Mouse (Mus musculus): Measurements from ENCODE around the gene Prl8a9. TPM values are rescaled to one million over a fixed set of nuclear protein-coding genes. Genes with fewer than 3 reads are reported as not detected.

Gene Prl8a9
- polyA plus RNA-seq (2012; ENCODE audit: low replicate concordance) = not detected in 2 replicates

GRCm38 (mm10) chr13:27564506-27564905 is at the start of gene Prl8a9:
Gene Prl8a9 (minus strand): TSS chr13:27564606.

GRCm38 (mm10) chr13:27610482-27610881 is 46.1 kb upstream of the Prl8a9 start, which contains the start of gene Prl7b1:
Gene Prl7b1 (minus strand): TSS chr13:27610582.

DNA sequence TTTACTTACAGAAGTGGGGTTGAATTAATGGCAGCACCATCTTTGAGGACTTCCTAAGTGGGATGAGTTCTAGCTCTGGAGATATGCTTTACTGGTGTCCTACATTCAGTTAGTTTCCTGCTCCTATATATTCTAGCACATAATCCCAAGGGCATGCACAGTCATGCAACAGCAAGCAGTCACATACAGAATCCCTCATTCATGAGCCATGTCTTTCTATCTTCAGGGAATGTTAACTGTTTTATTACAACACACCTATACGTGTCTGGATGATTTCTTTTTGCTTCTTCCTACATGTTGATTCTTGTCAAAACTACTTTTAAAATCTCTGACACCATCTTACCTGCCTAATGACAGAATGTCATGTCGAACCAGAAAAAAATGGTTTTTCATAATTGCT is 17.7 kb upstream of the Prl8a9 start, which contains the start of gene Prl8a1:
Gene Prl8a1, minus strand, starts transcription at position 101 of the 400 bp plus-strand sequence.

GRCm38 (mm10) chr13:27513117-27513516 is 51.3 kb downstream of the Prl8a9 start, which contains the start of gene Prl8a8:
Gene Prl8a8 (minus strand): TSS chr13:27513217.

Other genes starting within 250 kb of the Prl8a9 start
- not detected in 2 replicates for gene Prl8a2, start 218.9 kb downstream of the Prl8a9 start, polyA plus RNA-seq (2012; ENCODE audit: low replicate concordance)
- gene Prl2b1, start 173.8 kb downstream of the Prl8a9 start, polyA plus RNA-seq (2012; ENCODE audit: low replicate concordance) = not detected in 2 replicates
- gene Prl8a6, start 125.9 kb downstream of the Prl8a9 start, polyA plus RNA-seq (2012; ENCODE audit: low replicate concordance) = not detected in 2 replicates
- not detected in 2 replicates for gene Prl8a8, start 51.4 kb downstream of the Prl8a9 start, polyA plus RNA-seq (2012; ENCODE audit: low replicate concordance)
- gene Prl8a1, start 17.6 kb upstream of the Prl8a9 start, polyA plus RNA-seq (2012; ENCODE audit: low replicate concordance) = not detected in 2 replicates
- not detected in 2 replicates for gene Prl7b1, start 46.0 kb upstream of the Prl8a9 start, polyA plus RNA-seq (2012; ENCODE audit: low replicate concordance)
- not detected in 2 replicates for gene Prl7a1, start 77.9 kb upstream of the Prl8a9 start, polyA plus RNA-seq (2012; ENCODE audit: low replicate concordance)
- gene Prl7a2, start 103.4 kb upstream of the Prl8a9 start, polyA plus RNA-seq (2012; ENCODE audit: low replicate concordance) = not detected in 2 replicates
- not detected in 2 replicates for gene Prl7d1, start 152.1 kb upstream of the Prl8a9 start, polyA plus RNA-seq (2012; ENCODE audit: low replicate concordance)
- gene Prl7c1, start 216.2 kb upstream of the Prl8a9 start, polyA plus RNA-seq (2012; ENCODE audit: low replicate concordance) = not detected in 2 replicates
- gene Prl2a1, start 237.0 kb upstream of the Prl8a9 start, polyA plus RNA-seq (2012; ENCODE audit: low replicate concordance) = not detected in 2 replicates

All from hematopoietic multipotent progenitor cell, adult 10-12 weeks (in vitro differentiated cells).